8 mouse cellular contexts compared by ENCODE assay signal in genomic region chr10:20149121-20149834, GRCm38 (mm10). TPM values are rescaled to one million over a fixed set of nuclear protein-coding genes. Genes with fewer than 3 reads are reported as not detected.
DNase-seq lines count a peak whose midpoint lies in the region; ATAC-seq and TF ChIP-seq lines count a peak whose summit lies in the region.

No protein-coding gene starts in this region.

- H3K4me2 ChIP-seq in embryonic facial prominence, embryonic 12.5 days (replicated peaks), result peak overlapping the region; percentile 97
- H3K4me2 ChIP-seq in limb, embryonic 14.5 days (replicated peaks; ENCODE audit: low read depth, low read length, severe bottlenecking), result peak overlapping the region; percentile 96
- H3K4me2 ChIP-seq in midbrain, embryonic 15.5 days, result peak overlapping the region; percentile 98

- no peaks in the 10 kb centered on the region for H3K4me1 ChIP-seq in embryonic facial prominence, embryonic 12.5 days
- H3K4me1 ChIP-seq in heart, adult 2 months (ENCODE audit: control insufficient read depth, insufficient read depth, low read length), result peaks cover 2% of the 10 kb centered on the region; the same call in 1 of the 2 replicates
- H3K4me1 ChIP-seq in limb, embryonic 14.5 days (ENCODE audit: control insufficient read depth, insufficient read depth, low read length), result peaks cover 6% of the 10 kb centered on the region
- H3K4me1 ChIP-seq in midbrain, embryonic 15.5 days, result peaks cover 22% of the 10 kb centered on the region

- H3K4me3 ChIP-seq in embryonic facial prominence, embryonic 12.5 days, result peak overlapping the region; percentile 73
- H3K4me3 ChIP-seq in heart, adult 2 months, result peak overlapping the region; percentile 77
- H3K4me3 ChIP-seq in limb, embryonic 14.5 days (replicated peaks; ENCODE audit: low read length), result peak overlapping the region; percentile 76
- peak overlapping the region; percentile 70 for H3K4me3 ChIP-seq in midbrain, embryonic 15.5 days

- peak; percentile 65 for ATAC-seq in embryonic facial prominence, embryonic 12.5 days (ENCODE audit: insufficient number of reproducible peaks, insufficient read depth, low FRiP score, low TSS enrichment)
- ATAC-seq in limb, embryonic 14.5 days (ENCODE audit: low FRiP score, low read depth), result peak; percentile 61
- peak; percentile 74 for ATAC-seq in midbrain, embryonic 15.5 days (replicated peaks)

- no peaks in the 10 kb centered on the region for H3K79me2 ChIP-seq in heart, adult 2 months (replicated peaks; ENCODE audit: control insufficient read depth, insufficient read depth, low read length)

- peak; percentile 25 for DNase-seq in spleen, adult 12 weeks (ENCODE audit: low spot score)
- no peak for DNase-seq in spleen, postnatal 14 days (ENCODE audit: low spot score in 2 of 2)
- peak; percentile 64 to 71 for DNase-seq in heart, adult 2 months
- DNase-seq in kidney, adult 18-20 months, result peak; percentile 64
- no peak for DNase-seq in limb, embryonic 14.5 days (ENCODE audit: low spot score)
- peak; percentile 46 to 47 for DNase-seq in spleen, postnatal 10 days (ENCODE audit: low spot score in 2 of 2)

- TF ChIP-seq EP300 in heart, adult 2 months (IDR thresholded peaks at IDR 0.05; ENCODE audit: insufficient read depth, low read depth, low read length), result no peak

- intact Hi-C loops in heart, adult 2 months (cut with DNase I), result no loop called here

- no peaks in the 10 kb centered on the region for H3K36me3 ChIP-seq in embryonic facial prominence, embryonic 12.5 days
- no peaks in the 10 kb centered on the region for H3K36me3 ChIP-seq in heart, adult 2 months (ENCODE audit: control insufficient read depth, insufficient read depth, low read length)
- no peaks in the 10 kb centered on the region for H3K36me3 ChIP-seq in limb, embryonic 14.5 days (ENCODE audit: control insufficient read depth, insufficient read depth, low read length)
- no peaks in the 10 kb centered on the region for H3K36me3 ChIP-seq in midbrain, embryonic 15.5 days (replicated peaks)

- H3K27me3 ChIP-seq in embryonic facial prominence, embryonic 12.5 days, result peaks cover 37% of the 10 kb centered on the region
- H3K27me3 ChIP-seq in heart, adult 2 months (ENCODE audit: control insufficient read depth, insufficient read depth, low read length), result peaks cover 3% of the 10 kb centered on the region
- peaks cover 30% of the 10 kb centered on the region for H3K27me3 ChIP-seq in limb, embryonic 14.5 days (ENCODE audit: control insufficient read depth, insufficient read depth, low read length)
- peaks cover 27% of the 10 kb centered on the region for H3K27me3 ChIP-seq in midbrain, embryonic 15.5 days (replicated peaks)

- no peaks in the 10 kb centered on the region for H3K9me3 ChIP-seq in embryonic facial prominence, embryonic 12.5 days
- H3K9me3 ChIP-seq in limb, embryonic 14.5 days (ENCODE audit: control insufficient read depth, low read length), result no peaks in the 10 kb centered on the region
- H3K9me3 ChIP-seq in midbrain, embryonic 15.5 days, result no peaks in the 10 kb centered on the region

- H3K27ac ChIP-seq in embryonic facial prominence, embryonic 12.5 days, result no peak overlapping the region
- peak overlapping the region; percentile 40 for H3K27ac ChIP-seq in heart, adult 2 months
- no peak overlapping the region for H3K27ac ChIP-seq in limb, embryonic 14.5 days (replicated peaks; ENCODE audit: low read depth, low read length)
- H3K27ac ChIP-seq in midbrain, embryonic 15.5 days, result no peak overlapping the region

- TF ChIP-seq POLR2A in heart, adult 2 months (IDR thresholded peaks at IDR 0.05; ENCODE audit: insufficient read depth, low read depth, low read length), result no peak
- TF ChIP-seq POLR2A in limb, embryonic 14.5 days (IDR thresholded peaks at IDR 0.05; ENCODE audit: borderline replicate concordance, extremely low read depth, insufficient read depth, insufficient read length), result no peak

- H3K9ac ChIP-seq in embryonic facial prominence, embryonic 12.5 days, result peak overlapping the region; percentile 57
- H3K9ac ChIP-seq in heart, adult 2 months (ENCODE audit: low read depth, low read length), result peak overlapping the region; percentile 41
- peak overlapping the region; percentile 67 for H3K9ac ChIP-seq in limb, embryonic 14.5 days (ENCODE audit: low read depth, low read length, severe bottlenecking)
- H3K9ac ChIP-seq in midbrain, embryonic 15.5 days, result peak overlapping the region; percentile 58

- WGBS in embryonic facial prominence, embryonic 12.5 days, result 1% methylated on average over 52 of the region's 74 CpGs
- under 1% methylated on average over 67 of the region's 74 CpGs for WGBS in heart, adult 2 months
- 0% methylated on average over 37 of the region's 74 CpGs for WGBS in limb, embryonic 14.5 days
- WGBS in midbrain, embryonic 15.5 days, result 1% methylated on average over 74 of the region's 74 CpGs

- TF ChIP-seq CTCF in heart, adult 2 months (IDR thresholded peaks at IDR 0.05), result no peak

RNA-seq across cellular contexts. Expression of gene Map7, which starts 1.0 kb away (rescaled TPM):
- polyA plus RNA-seq in embryonic facial prominence, embryonic 12.5 days (2016; fragmentation: Nextera tagmentation; extraction: Ambion mirVana), result 7.9 and 11.5 TPM in 2 replicates
- total RNA-seq in heart, adult 2 months (2021), result 10 to 100 TPM; 17.9 to 19.3 TPM
- polyA plus RNA-seq in heart, adult 2 months (2012; rRNA removed), result 5.8 and 6.6 TPM in 2 replicates
- 6.2 and 6.3 TPM in 2 replicates for polyA plus RNA-seq in limb, embryonic 14.5 days (2012; rRNA removed)
- 8.6 and 9.7 TPM in 2 replicates for polyA plus RNA-seq in limb, embryonic 14.5 days (2014; fragmentation: Nextera tagmentation; extraction: Ambion mirVana)
- 6.6 and 7.7 TPM in 2 replicates for polyA plus RNA-seq in midbrain, embryonic 15.5 days (2015; fragmentation: Nextera tagmentation; extraction: Ambion mirVana)

Comparison
In these comparisons a context has a peak if more than half of its experiments do, and no peak if none do; other contexts are left out.
1. DNase-seq: peak in spleen, adult 12 weeks (single experiment), heart, adult 2 months (2 of 2), kidney, adult 18-20 months (single experiment) and spleen, postnatal 10 days (2 of 2); none in spleen, postnatal 14 days (0 of 2) and limb, embryonic 14.5 days (single experiment).
2. Peak in every context shown above with its lines, with median percentiles within 50 percentile points of each other: ATAC-seq, H3K4me2 ChIP-seq, H3K4me3 ChIP-seq and H3K9ac ChIP-seq.